Mouse (Mus musculus) small intestine, adult 2 months (tissue): Measurements from ENCODE around the gene Qsox1. TPM values are rescaled to one million over a fixed set of nuclear protein-coding genes. Genes with fewer than 3 reads are reported as not detected.

Experiments used
- H3K27ac ChIP-seq: fragments of 200-500 bp; 2 replicates; pipeline ENCODE4 v1.5.1; 2012; ENCODE audit warnings: low read depth, low read length, control low read depth, inconsistent platforms; ENCODE audit not compliant: insufficient read depth
- H3K27me3 ChIP-seq: fragments of 200-500 bp; 2 replicates; pipeline ENCODE4 v1.6.1; 2012; ENCODE audit warnings: mild to moderate bottlenecking, moderate library complexity, low read length, inconsistent platforms; ENCODE audit not compliant: control insufficient read depth, insufficient read depth
- H3K36me3 ChIP-seq: fragments of 200-500 bp; 2 replicates; pipeline ENCODE4 v1.6.1; 2012; ENCODE audit warnings: mild to moderate bottlenecking, low read length, control low read depth, inconsistent platforms; ENCODE audit not compliant: control insufficient read depth, insufficient read depth
- H3K4me1 ChIP-seq: fragments of 200-500 bp; 2 replicates; pipeline ENCODE4 v1.6.1; 2012; ENCODE audit warnings: low read length, inconsistent platforms, mixed read lengths; ENCODE audit not compliant: control insufficient read depth, insufficient read depth, insufficient read length
- H3K4me3 ChIP-seq: fragments of 200-500 bp; 2 replicates; pipeline ENCODE4 v1.5.1; 2012; ENCODE audit warnings: low read depth, mild to moderate bottlenecking, control low read depth, inconsistent platforms, low read length, moderate library complexity
- CTCF ChIP-seq: fragments of 200-500 bp; IDR thresholded peaks from 2 replicates; pipeline ENCODE4 v1.5.1; 2012; ENCODE audit warnings: low read depth, mild to moderate bottlenecking, control low read depth, inconsistent platforms, low read length, moderate library complexity, mixed read lengths; ENCODE audit not compliant: insufficient replicate concordance, insufficient read length; ENCODE audit errors: extremely low read depth
- POLR2A ChIP-seq: fragments of 200-500 bp; IDR thresholded peaks from 2 replicates; pipeline ENCODE4 v1.6.1; 2012; ENCODE audit warnings: low read depth, mild to moderate bottlenecking, control low read depth, inconsistent platforms, low read length, moderate library complexity
- WGBS: fragments of 180-500 bp; shearing (Covaris S2); methylation state at CpG from one replicate; pipeline ENCODE4 v1.1.7; 2018; 5-methylcytosine and 5-hydroxymethylcytosine counted together
- polyA plus RNA-seq: library from polyadenylated mRNA; depleted of rRNA; stranded (reverse); fragments of >200 nt; gene quantifications from 2 replicates; pipeline ENCODE4 v1.2.3, GENCODE M21; 2012

Qsox1 gene
- polyA plus RNA-seq, 1 experiment: 77.8 TPM

DNA sequence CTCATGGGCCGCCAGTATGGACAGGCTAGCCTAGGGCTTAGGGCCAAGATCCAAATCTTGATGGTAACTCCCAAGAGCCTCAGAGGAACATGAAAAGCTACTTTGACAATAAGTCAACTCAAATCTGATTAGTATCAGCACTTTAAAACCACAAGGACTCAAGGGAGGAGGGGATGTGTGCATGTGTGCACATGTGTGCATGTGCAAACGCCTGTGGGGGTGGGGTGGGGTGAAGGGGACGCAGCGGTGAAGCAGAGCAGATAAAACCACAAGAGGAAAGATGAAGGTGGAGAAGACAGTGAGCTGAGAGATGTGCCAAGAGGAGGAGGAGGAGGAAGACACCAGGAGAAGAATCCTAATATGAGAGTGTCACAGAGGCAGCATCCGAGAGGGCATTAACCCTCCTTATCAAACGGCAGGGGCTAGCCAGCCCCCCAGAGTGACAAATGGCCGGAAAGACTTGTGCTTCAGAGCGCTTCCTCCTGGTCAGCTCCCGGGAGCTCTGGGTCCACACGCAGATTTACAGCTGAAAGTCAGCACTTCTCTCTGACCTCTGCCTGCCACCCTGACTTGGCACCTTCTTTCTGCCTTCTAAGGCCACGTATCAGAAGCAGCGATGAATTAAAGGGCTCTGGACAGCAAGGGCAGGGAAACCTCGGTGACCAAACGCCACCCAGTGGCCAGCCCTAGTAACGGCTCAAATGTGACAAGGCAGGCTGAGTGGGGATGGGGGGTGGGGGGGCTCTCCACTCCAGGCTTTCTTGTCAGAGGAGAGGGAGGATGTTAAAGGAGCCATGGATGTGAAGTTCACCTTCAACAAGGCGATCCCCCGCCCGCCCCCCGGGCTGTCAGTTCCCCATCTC is 28.1 kb downstream of the Qsox1 start:
- 54% methylated on average over 19 of the region's 19 CpGs for WGBS
- Histone ChIP-seq H3K4me1 (no peaks in the 10 kb centered on the region), H3K27ac (no peak overlapping the region), H3K4me3 (no peak overlapping the region), H3K36me3 (peaks cover 37% of the 10 kb centered on the region), H3K27me3 (no peaks in the 10 kb centered on the region)
- no peak for TF ChIP-seq POLR2A
- peak; percentile 74 for TF ChIP-seq CTCF

DNA sequence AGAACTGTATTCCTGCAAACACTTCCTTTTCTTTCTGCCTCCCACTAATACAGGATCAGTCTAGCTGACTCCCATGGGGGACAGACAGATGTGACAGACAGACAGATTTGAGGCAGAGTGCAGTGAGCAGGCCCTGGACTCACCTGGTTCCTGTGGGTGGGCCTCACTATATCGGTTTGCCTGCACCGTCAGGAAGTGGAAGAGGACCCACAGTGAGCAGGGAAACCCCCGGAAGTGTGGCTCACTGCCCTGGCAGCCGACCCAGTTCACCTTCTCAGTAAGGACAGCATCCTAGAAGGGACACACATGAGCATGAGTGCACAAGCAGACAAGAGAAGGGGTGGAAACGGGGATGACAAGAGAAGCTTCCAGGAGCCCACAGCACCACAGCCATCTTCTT is 30.3 kb downstream of the Qsox1 start:
- Histone ChIP-seq H3K27ac (no peak overlapping the region), H3K27me3 (no peaks in the 10 kb centered on the region), H3K36me3 (peaks cover 36% of the 10 kb centered on the region), H3K4me1 (peaks cover 8% of the 10 kb centered on the region), H3K4me3 (no peak overlapping the region)
- TF ChIP-seq POLR2A: no peak
- TF ChIP-seq CTCF: no peak
- WGBS: 78% methylated on average over 5 of the region's 5 CpGs

GRCm38 (mm10) chr1:155777641-155778625 is 34.8 kb downstream of the Qsox1 start:
- Histone ChIP-seq H3K27me3 (no peaks in the 10 kb centered on the region), H3K4me1 (peaks cover 14% of the 10 kb centered on the region), H3K27ac (no peak overlapping the region), H3K36me3 (peaks cover 23% of the 10 kb centered on the region), H3K4me3 (no peak overlapping the region)
- 29% methylated on average over 14 of the region's 14 CpGs for WGBS
- no peak for TF ChIP-seq POLR2A
- TF ChIP-seq CTCF: no peak

GRCm38 (mm10) chr1:155759167-155759566 is 53.5 kb downstream of the Qsox1 start:
- Histone ChIP-seq H3K4me1 (no peaks in the 10 kb centered on the region), H3K4me3 (no peak overlapping the region), H3K27me3 (no peaks in the 10 kb centered on the region; the same call in 1 of the 2 replicates), H3K36me3 (no peaks in the 10 kb centered on the region), H3K27ac (no peak overlapping the region)
- TF ChIP-seq CTCF: no peak
- TF ChIP-seq POLR2A: no peak
- WGBS: 82% methylated on average over 12 of the region's 12 CpGs

DNA sequence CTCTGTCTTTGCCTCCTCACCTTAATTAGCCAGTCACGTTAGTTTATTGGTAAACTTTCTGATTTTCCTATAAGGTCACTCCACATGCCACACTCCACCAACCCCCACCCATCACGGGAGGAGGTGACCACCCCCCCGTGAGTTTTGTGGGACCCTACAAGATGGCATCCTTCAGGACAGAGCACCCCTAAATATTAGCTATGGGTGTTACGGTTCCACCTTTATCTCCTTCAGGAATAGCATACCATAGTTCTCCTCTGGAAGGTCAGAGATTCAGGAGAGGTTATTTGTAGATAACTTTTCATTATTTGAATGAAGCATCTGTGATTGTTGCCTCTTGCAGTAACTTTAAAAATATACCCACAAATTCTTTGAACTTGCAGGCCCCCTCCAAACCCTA is 54.0 kb downstream of the Qsox1 start:
- Histone ChIP-seq H3K36me3 (no peaks in the 10 kb centered on the region), H3K27ac (no peak overlapping the region), H3K4me1 (no peaks in the 10 kb centered on the region), H3K4me3 (no peak overlapping the region), H3K27me3 (no peaks in the 10 kb centered on the region; the same call in 1 of the 2 replicates)
- 81% methylated on average over 4 of the region's 4 CpGs for WGBS
- TF ChIP-seq CTCF (no peak), POLR2A (no peak)

DNA sequence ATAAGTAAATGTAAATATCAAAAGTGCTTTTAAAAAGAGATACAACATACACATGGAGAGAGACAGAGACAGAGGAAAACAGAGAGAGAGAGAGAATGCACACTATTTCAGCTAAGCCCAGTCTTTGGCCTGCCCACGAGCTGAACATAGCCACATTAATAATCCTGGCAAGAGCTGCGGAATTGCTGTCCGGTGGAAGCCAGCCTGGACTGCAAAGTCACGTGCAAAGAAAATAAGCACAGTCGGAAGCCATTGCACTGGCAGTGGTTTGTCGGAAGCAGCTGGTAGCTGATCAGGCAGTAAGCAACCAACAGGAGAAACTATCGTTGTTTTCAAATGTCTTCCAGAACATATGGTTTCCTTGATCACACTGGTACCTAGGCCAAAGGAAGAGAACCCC is 55.1 kb downstream of the Qsox1 start:
- Histone ChIP-seq H3K4me3 (no peak overlapping the region), H3K4me1 (no peaks in the 10 kb centered on the region), H3K27ac (no peak overlapping the region), H3K27me3 (peaks cover 2% of the 10 kb centered on the region), H3K36me3 (no peaks in the 10 kb centered on the region)
- WGBS: 73% methylated on average over 7 of the region's 7 CpGs
- TF ChIP-seq POLR2A (no peak), CTCF (no peak)
